Mouse (Mus musculus) limb, embryonic 14.5 days (tissue): ENCODE data around the gene Nufip2. TPM values are rescaled to one million over a fixed set of nuclear protein-coding genes. Genes with fewer than 3 reads are reported as not detected.
"Not testable (repeated sequence)": the region's sequence is repeated elsewhere in the genome, so short reads cannot be mapped to it uniquely, and the experiment has no call there.

Source experiments
- ATAC-seq: fragments of 200-750 bp; cut with Nextera tagmentation; 2 replicates; pipeline ENCODE4 v1.8.0; 2017; ENCODE audit warnings: low read depth, moderate number of reproducible peaks, moderate TSS enrichment; ENCODE audit not compliant: low FRiP score
- DNase-seq: peaks from one replicate; pipeline ENCODE4 v3.0.0-alpha.2; 2015; ENCODE audit warnings: low spot score
- H3K27ac ChIP-seq: fragments of 300-500 bp; sonication (generic); replicated peaks from 2 replicates; pipeline ENCODE4 v1.5.1; 2014; ENCODE audit warnings: low read depth, mild to moderate bottlenecking, low read length, moderate library complexity, mixed read lengths
- H3K27me3 ChIP-seq: fragments of 300-500 bp; sonication (generic); 2 replicates; pipeline ENCODE4 v1.6.1; 2014; ENCODE audit warnings: low read length, mixed read lengths; ENCODE audit not compliant: control insufficient read depth, insufficient read depth
- H3K36me3 ChIP-seq: fragments of 300-500 bp; sonication (generic); 2 replicates; pipeline ENCODE4 v1.6.1; 2014; ENCODE audit warnings: mild to moderate bottlenecking, low read length, moderate library complexity, mixed read lengths; ENCODE audit not compliant: control insufficient read depth, insufficient read depth
- H3K4me1 ChIP-seq: fragments of 300-500 bp; sonication (generic); 2 replicates; pipeline ENCODE4 v1.6.1; 2014; ENCODE audit warnings: antibody characterized with exemption, low read length, mixed read lengths; ENCODE audit not compliant: control insufficient read depth, insufficient read depth
- H3K4me2 ChIP-seq: fragments of 300-500 bp; sonication (generic); replicated peaks from 2 replicates; pipeline ENCODE4 v1.6.1; 2014; ENCODE audit warnings: low read depth, mild to moderate bottlenecking, low read length, moderate library complexity; ENCODE audit not compliant: severe bottlenecking
- H3K4me3 ChIP-seq: fragments of 300-500 bp; sonication (generic); replicated peaks from 2 replicates; pipeline ENCODE4 v1.5.1; 2014; ENCODE audit warnings: low read length
- H3K9ac ChIP-seq: fragments of 300-500 bp; sonication (generic); 2 replicates; pipeline ENCODE4 v1.6.1; 2014; ENCODE audit warnings: mild to moderate bottlenecking, low read depth, low read length, moderate library complexity; ENCODE audit not compliant: severe bottlenecking
- H3K9me3 ChIP-seq: fragments of 300-500 bp; sonication (generic); 2 replicates; pipeline ENCODE4 v1.6.1; 2016; ENCODE audit warnings: low read length; ENCODE audit not compliant: control insufficient read depth
- POLR2A ChIP-seq: fragments of 200-500 bp; IDR thresholded peaks from 2 replicates; pipeline ENCODE4 v1.8.0; 2012; ENCODE audit warnings: inconsistent platforms, mild to moderate bottlenecking, moderate library complexity, borderline replicate concordance; ENCODE audit not compliant: insufficient read depth, insufficient read length; ENCODE audit errors: extremely low read depth
- WGBS: fragments of 180-500 bp; shearing (Covaris S2); extraction: QIAGEN DNeasy Blood & Tissue Kit; methylation state at CpG from one replicate; pipeline ENCODE4 v1.1.7; 2014; 5-methylcytosine and 5-hydroxymethylcytosine counted together
- polyA plus RNA-seq, 2 experiments: library from polyadenylated mRNA; depleted of rRNA in 1 of 2; stranded (reverse) in 1 of 2; unstranded in 1 of 2; fragments of >200 nt; fragmentation: Nextera tagmentation in 1 of 2; extraction: Ambion mirVana in 1 of 2; gene quantifications; 2 replicates each; pipeline versions ENCODE4 v1.2.1 to v1.2.3; 2012 to 2014

Gene Nufip2
- polyA plus RNA-seq, 2 experiments, result 5.8 to 21.3 TPM

DNA sequence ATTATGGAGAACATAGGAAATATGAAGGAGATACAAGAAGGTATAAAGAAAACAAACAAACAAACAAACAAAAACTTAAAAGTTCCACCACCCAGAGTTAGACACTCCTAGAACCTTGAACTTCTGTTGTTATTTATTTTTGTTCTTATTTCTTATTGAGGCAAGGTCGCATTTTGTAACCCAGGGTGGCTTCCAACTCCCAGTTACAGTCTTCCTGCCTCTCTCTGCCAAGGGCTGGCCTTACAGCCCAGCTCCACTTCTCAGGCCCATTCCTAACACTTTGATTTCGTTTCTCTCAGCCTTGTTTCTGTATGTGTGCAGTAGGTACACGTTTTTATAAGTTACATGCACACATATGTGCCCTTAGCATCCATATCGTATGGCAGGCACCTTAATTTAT, 26.0 kb upstream of the Nufip2 start:
- no peak overlapping the region for H3K27ac ChIP-seq
- no peaks in the 10 kb centered on the region for H3K36me3 ChIP-seq
- no peaks in the 10 kb centered on the region for H3K27me3 ChIP-seq
- H3K4me1 ChIP-seq, result no peaks in the 10 kb centered on the region
- no peaks in the 10 kb centered on the region for H3K9me3 ChIP-seq
- TF ChIP-seq POLR2A, result no peak
- H3K4me3 ChIP-seq, result no peak overlapping the region
- DNase-seq, result no peak
- no peak for ATAC-seq
- no peak overlapping the region for H3K4me2 ChIP-seq
- WGBS, result 61% methylated on average over 4 of the region's 4 CpGs
- no peak overlapping the region for H3K9ac ChIP-seq

- no peaks in the 10 kb centered on the region for H3K4me1 ChIP-seq
- H3K4me2 ChIP-seq, result no peak overlapping the region
- no peak for TF ChIP-seq POLR2A
- H3K27me3 ChIP-seq, result no peaks in the 10 kb centered on the region
- ATAC-seq (no peak), DNase-seq (no peak)
- H3K9ac ChIP-seq, result no peak overlapping the region
- H3K9me3 ChIP-seq, result no peaks in the 10 kb centered on the region
- no peaks in the 10 kb centered on the region for H3K36me3 ChIP-seq
- WGBS, result 46% methylated on average over 6 of the region's 6 CpGs
- no peak overlapping the region for H3K4me3 ChIP-seq
- no peak overlapping the region for H3K27ac ChIP-seq
Observed at GRCm38 (mm10) chr11:77663639-77664038, 22.3 kb upstream of the Nufip2 start.

DNA sequence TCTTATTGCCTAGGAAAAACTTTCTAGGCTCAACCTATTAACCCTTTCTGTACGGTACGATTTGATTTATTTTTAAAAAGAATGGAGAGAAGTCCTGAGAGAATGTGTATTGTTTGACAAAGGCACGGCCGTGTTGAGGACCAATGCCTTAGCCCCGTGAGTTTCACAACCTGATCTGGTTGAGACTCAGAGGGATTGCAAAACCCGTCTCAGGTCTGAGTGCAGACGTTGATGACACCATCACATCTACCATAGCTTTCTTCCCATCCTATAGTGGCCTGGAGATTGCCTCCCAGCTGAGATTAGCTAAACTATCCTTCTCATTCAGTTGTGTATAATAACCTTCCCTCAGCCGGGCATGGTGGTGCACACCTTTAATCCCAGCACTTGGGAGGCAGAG, 21.9 kb upstream of the Nufip2 start:
- Histone ChIP-seq H3K9me3 (no peaks in the 10 kb centered on the region), H3K27me3 (no peaks in the 10 kb centered on the region), H3K9ac (no peak overlapping the region), H3K4me2 (no peak overlapping the region), H3K4me1 (no peaks in the 10 kb centered on the region), H3K4me3 (no peak overlapping the region), H3K36me3 (no peaks in the 10 kb centered on the region), H3K27ac (no peak overlapping the region)
- ATAC-seq (no peak), DNase-seq (no peak)
- WGBS, result 83% methylated on average over 8 of the region's 8 CpGs
- no peak for TF ChIP-seq POLR2A

- WGBS, result 76% methylated on average over 5 of the region's 5 CpGs
- H3K36me3 ChIP-seq, H3K27ac ChIP-seq, H3K9me3 ChIP-seq, H3K4me2 ChIP-seq, H3K9ac ChIP-seq, H3K4me1 ChIP-seq, DNase-seq, ATAC-seq, H3K27me3 ChIP-seq, H3K4me3 ChIP-seq: not testable (repeated sequence)
Observed at GRCm38 (mm10) chr11:77665384-77665783, 20.6 kb upstream of the Nufip2 start.

- not testable (repeated sequence) for ATAC-seq, H3K4me2 ChIP-seq, H3K36me3 ChIP-seq, DNase-seq, H3K9me3 ChIP-seq, H3K27ac ChIP-seq, H3K4me3 ChIP-seq, H3K9ac ChIP-seq, H3K27me3 ChIP-seq, H3K4me1 ChIP-seq
- 89% methylated on average over 8 of the region's 8 CpGs for WGBS
Observed at GRCm38 (mm10) chr11:77666766-77667165, 19.2 kb upstream of the Nufip2 start.

DNA sequence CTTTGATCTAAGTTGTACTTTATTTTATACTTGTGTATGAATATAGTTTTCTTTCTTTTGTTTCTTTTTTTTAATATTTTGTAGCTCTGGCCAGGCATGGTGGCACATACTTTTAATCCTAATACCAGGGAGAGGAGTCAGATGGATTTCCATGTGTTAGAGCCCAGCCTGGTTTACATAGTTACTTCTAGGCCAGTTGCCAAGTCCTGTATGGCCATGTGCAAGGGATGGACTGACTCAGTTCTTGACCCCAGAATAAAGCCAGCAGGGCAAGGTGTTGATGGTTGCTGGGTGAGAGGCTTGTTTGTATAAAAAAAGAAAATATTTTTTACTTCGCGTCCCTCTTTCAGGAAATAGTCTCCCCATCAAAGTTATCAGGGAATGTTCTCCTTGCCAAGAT, 13.2 kb upstream of the Nufip2 start:
- Histone ChIP-seq H3K27me3 (no peaks in the 10 kb centered on the region), H3K9ac (no peak overlapping the region), H3K36me3 (no peaks in the 10 kb centered on the region), H3K4me3 (no peak overlapping the region), H3K4me1 (no peaks in the 10 kb centered on the region), H3K4me2 (no peak overlapping the region), H3K9me3 (no peaks in the 10 kb centered on the region; the same call in 1 of the 2 replicates), H3K27ac (no peak overlapping the region)
- WGBS, result 94% methylated on average over 2 of the region's 2 CpGs
- no peak for ATAC-seq
- TF ChIP-seq POLR2A, result no peak
- DNase-seq, result no peak
